Mouse (Mus musculus) CH12.LX (cell line): ENCODE measurements around the gene Zfp688. TPM values are rescaled to one million over a fixed set of nuclear protein-coding genes. Genes with fewer than 3 reads are reported as not detected.

ENCODE experiments used
- DNase-seq: peaks from one replicate; pipeline ENCODE4 v3.0.0-alpha.2; 2013; ENCODE audit errors: extremely low read depth
- H3K27ac ChIP-seq: 2 replicates; pipeline ENCODE4 v1.5.1; 2012; ENCODE audit warnings: low read depth, mild to moderate bottlenecking, control low read depth, moderate library complexity; ENCODE audit not compliant: insufficient read depth
- H3K27me3 ChIP-seq: replicated peaks from 2 replicates; pipeline ENCODE3; 2012; ENCODE audit warnings: inconsistent platforms
- H3K36me3 ChIP-seq, 2 experiments: replicated peaks in 1 of 2; 2 replicates each; pipeline versions ENCODE3 to v1.6.1; 2012; ENCODE audit warnings: inconsistent platforms in 1 of 2, low read length in 1 of 2, mild to moderate bottlenecking in 1 of 2, mixed read lengths in 1 of 2, moderate library complexity in 1 of 2; ENCODE audit not compliant: control insufficient read depth in 1 of 2, insufficient read depth in 1 of 2
- H3K4me1 ChIP-seq, 2 experiments: 2 replicates each; pipeline ENCODE4 v1.6.1; 2012; ENCODE audit warnings: inconsistent platforms in 1 of 2, moderate library complexity in 1 of 2; ENCODE audit not compliant: insufficient read depth in 2 of 2, control insufficient read depth in 1 of 2
- H3K4me2 ChIP-seq: 2 replicates; pipeline ENCODE4 v1.6.1; 2012; ENCODE audit warnings: low read depth, mild to moderate bottlenecking, control low read depth; ENCODE audit not compliant: poor library complexity, insufficient read depth, severe bottlenecking
- H3K4me3 ChIP-seq, 3 experiments: fragments of 150-350 bp in 1 of 3; sonication (generic) in 1 of 3; replicated peaks in 1 of 3; 2 replicates each; pipeline versions ENCODE3 to v1.5.1; 2011 to 2012; ENCODE audit warnings: low read depth in 2 of 3, low read length in 2 of 3, mild to moderate bottlenecking in 2 of 3, moderate library complexity in 2 of 3, control low read depth in 1 of 3, improper control_type of control experiment in 1 of 3, inconsistent platforms in 1 of 3, mixed read lengths in 1 of 3; ENCODE audit not compliant: poor library complexity in 1 of 3
- H3K79me2 ChIP-seq: replicated peaks from 2 replicates; pipeline ENCODE4 v1.6.1; 2012; ENCODE audit warnings: mild to moderate bottlenecking, moderate library complexity; ENCODE audit not compliant: control insufficient read depth, poor library complexity, insufficient read depth, severe bottlenecking; ENCODE audit errors: extremely low read depth
- H3K9ac ChIP-seq: 2 replicates; pipeline ENCODE4 v1.6.1; 2012; ENCODE audit warnings: low read depth, mild to moderate bottlenecking, control low read depth, moderate library complexity; ENCODE audit not compliant: insufficient read depth
- H3K9me3 ChIP-seq: replicated peaks from 2 replicates; pipeline ENCODE3; 2012; ENCODE audit warnings: low read length, inconsistent platforms, mixed read lengths
- BHLHE40 ChIP-seq: IDR thresholded peaks from 2 replicates; pipeline ENCODE4 v1.6.1; 2011; ENCODE audit warnings: mild to moderate bottlenecking, low read depth, low read length, improper control_type of control experiment
- CHD1 ChIP-seq: IDR thresholded peaks from 2 replicates; pipeline ENCODE4 v1.6.1; 2012; ENCODE audit warnings: low read depth, low read length, improper control_type of control experiment, inconsistent platforms
- CHD2 ChIP-seq: IDR thresholded peaks from 2 replicates; pipeline ENCODE4 v1.6.1; 2011; ENCODE audit warnings: low read length, improper control_type of control experiment
- CTCF ChIP-seq, 2 experiments: IDR thresholded peaks in 1 of 2; conservative IDR thresholded peaks in 1 of 2; 2 replicates each; pipeline ENCODE4 v1.5.1; 2011 to 2012; ENCODE audit warnings: low read depth in 2 of 2, low read length in 2 of 2, improper control_type of control experiment in 1 of 2, inconsistent platforms in 1 of 2, mild to moderate bottlenecking in 1 of 2, moderate library complexity in 1 of 2
- ELF1 ChIP-seq: IDR thresholded peaks from 2 replicates; pipeline ENCODE4 v1.6.1; 2014; ENCODE audit warnings: low read depth, mild to moderate bottlenecking, inconsistent platforms, low read length, improper control_type of control experiment
- EP300 ChIP-seq: IDR thresholded peaks from 2 replicates; pipeline ENCODE4 v1.6.1; 2011; ENCODE audit warnings: low read length, improper control_type of control experiment
- ETS1 ChIP-seq: conservative IDR thresholded peaks from 2 replicates; pipeline ENCODE4 v1.6.1; 2012; ENCODE audit warnings: low read depth, mild to moderate bottlenecking, inconsistent platforms, low read length, improper control_type of control experiment, moderate library complexity
- HCFC1 ChIP-seq: IDR thresholded peaks from 2 replicates; pipeline ENCODE4 v1.6.1; 2012; ENCODE audit warnings: low read depth, mild to moderate bottlenecking, inconsistent platforms, low read length, improper control_type of control experiment
- IRF4 ChIP-seq: IDR thresholded peaks from 2 replicates; pipeline ENCODE4 v1.6.1; 2014; ENCODE audit warnings: low read depth, mild to moderate bottlenecking, inconsistent platforms, low read length, improper control_type of control experiment
- KAT2A ChIP-seq: IDR thresholded peaks from 2 replicates; pipeline ENCODE4 v1.6.1; 2012; ENCODE audit warnings: low read length, improper control_type of control experiment, inconsistent platforms; ENCODE audit not compliant: insufficient replicate concordance
- MAZ ChIP-seq: IDR thresholded peaks from 2 replicates; pipeline ENCODE4 v1.6.1; 2012; ENCODE audit warnings: low read depth, mild to moderate bottlenecking, inconsistent platforms, low read length, improper control_type of control experiment, moderate library complexity
- MEF2A ChIP-seq: IDR thresholded peaks from 2 replicates; pipeline ENCODE4 v1.6.1; 2014; ENCODE audit warnings: low read depth, mild to moderate bottlenecking, inconsistent platforms, low read length, improper control_type of control experiment, borderline replicate concordance
- MYC ChIP-seq: IDR thresholded peaks from 2 replicates; pipeline ENCODE4 v1.6.1; 2011; ENCODE audit warnings: low read depth, mild to moderate bottlenecking, improper control_type of control experiment, low read length
- NELFE ChIP-seq: IDR thresholded peaks from 2 replicates; pipeline ENCODE4 v1.6.1; 2011; ENCODE audit warnings: low read depth, low read length, improper control_type of control experiment
- NRF1 ChIP-seq: IDR thresholded peaks from 2 replicates; pipeline ENCODE4 v1.6.1; 2014; ENCODE audit warnings: low read depth, mild to moderate bottlenecking, inconsistent platforms, low read length, improper control_type of control experiment, moderate library complexity
- POLR2A ChIP-seq: IDR thresholded peaks from 2 replicates; pipeline ENCODE4 v1.6.1; 2011; ENCODE audit warnings: low read depth, mild to moderate bottlenecking, improper control_type of control experiment, low read length
- RCOR1 ChIP-seq: conservative IDR thresholded peaks from 2 replicates; pipeline ENCODE4 v1.6.1; 2012; ENCODE audit warnings: low read depth, mild to moderate bottlenecking, inconsistent platforms, low read length, improper control_type of control experiment
- SIN3A ChIP-seq: IDR thresholded peaks from 2 replicates; pipeline ENCODE4 v1.6.1; 2012; ENCODE audit warnings: low read length, improper control_type of control experiment, inconsistent platforms
- TBP ChIP-seq: conservative IDR thresholded peaks from 2 replicates; pipeline ENCODE4 v1.6.1; 2011; ENCODE audit warnings: low read depth, low read length, improper control_type of control experiment
- UBTF ChIP-seq: IDR thresholded peaks from 2 replicates; pipeline ENCODE4 v1.6.1; 2012; ENCODE audit warnings: low read depth, mild to moderate bottlenecking, inconsistent platforms, low read length, improper control_type of control experiment, moderate library complexity
- USF1 ChIP-seq: IDR thresholded peaks from 2 replicates; pipeline ENCODE4 v1.6.1; 2014; ENCODE audit warnings: low read depth, mild to moderate bottlenecking, inconsistent platforms, low read length, improper control_type of control experiment
- USF2 ChIP-seq: conservative IDR thresholded peaks from 2 replicates; pipeline ENCODE4 v1.6.1; 2011; ENCODE audit warnings: low read depth, low read length, improper control_type of control experiment
- ZC3H11A ChIP-seq: IDR thresholded peaks from 2 replicates; pipeline ENCODE4 v1.6.1; 2012; ENCODE audit warnings: low read depth, mild to moderate bottlenecking, inconsistent platforms, low read length, improper control_type of control experiment
- ZMIZ1 ChIP-seq: IDR thresholded peaks from 2 replicates; pipeline ENCODE4 v1.6.1; 2012; ENCODE audit warnings: low read depth, mild to moderate bottlenecking, inconsistent platforms, low read length, improper control_type of control experiment
- dilution Hi-C: fragments of 300-500 bp; cut with MboI; formaldehyde crosslinking; loops from 2 replicates; pipeline ENCODE4 v1.14.3; 2020; ENCODE audit warnings: low sequenced_read_pairs; ENCODE audit not compliant: extremely low pct_unique_long_range_greater_than_20kb, extremely low pct_ligation_motif_present
- in situ Hi-C: fragments of 300-500 bp; cut with MboI; formaldehyde crosslinking; loops from 3 replicates; pipeline ENCODE4 v1.14.3; 2019; ENCODE audit warnings: low sequenced_read_pairs, low pct_ligation_motif_present, low pct_unique_long_range_greater_than_20kb, mixed read lengths
- polyA plus RNA-seq: library from polyadenylated mRNA; unstranded; fragments of >175 nt; gene quantifications from 2 replicates; pipeline ENCODE4 v1.2.1, GENCODE M21; 2012; ENCODE audit warnings: low read depth; ENCODE audit not compliant: insufficient read length
- total RNA-seq, 2 experiments: library from RNA; depleted of rRNA; stranded (reverse); fragments of 300-350 nt in 1 of 2; fragments of >200 nt in 1 of 2; gene quantifications; 2 replicates each; pipeline ENCODE4 v1.2.3; 2012 to 2014

The Zfp688 gene
- total and polyA plus RNA-seq, 3 experiments = 12.4 to 21.3 (median 18.7) TPM

DNA sequence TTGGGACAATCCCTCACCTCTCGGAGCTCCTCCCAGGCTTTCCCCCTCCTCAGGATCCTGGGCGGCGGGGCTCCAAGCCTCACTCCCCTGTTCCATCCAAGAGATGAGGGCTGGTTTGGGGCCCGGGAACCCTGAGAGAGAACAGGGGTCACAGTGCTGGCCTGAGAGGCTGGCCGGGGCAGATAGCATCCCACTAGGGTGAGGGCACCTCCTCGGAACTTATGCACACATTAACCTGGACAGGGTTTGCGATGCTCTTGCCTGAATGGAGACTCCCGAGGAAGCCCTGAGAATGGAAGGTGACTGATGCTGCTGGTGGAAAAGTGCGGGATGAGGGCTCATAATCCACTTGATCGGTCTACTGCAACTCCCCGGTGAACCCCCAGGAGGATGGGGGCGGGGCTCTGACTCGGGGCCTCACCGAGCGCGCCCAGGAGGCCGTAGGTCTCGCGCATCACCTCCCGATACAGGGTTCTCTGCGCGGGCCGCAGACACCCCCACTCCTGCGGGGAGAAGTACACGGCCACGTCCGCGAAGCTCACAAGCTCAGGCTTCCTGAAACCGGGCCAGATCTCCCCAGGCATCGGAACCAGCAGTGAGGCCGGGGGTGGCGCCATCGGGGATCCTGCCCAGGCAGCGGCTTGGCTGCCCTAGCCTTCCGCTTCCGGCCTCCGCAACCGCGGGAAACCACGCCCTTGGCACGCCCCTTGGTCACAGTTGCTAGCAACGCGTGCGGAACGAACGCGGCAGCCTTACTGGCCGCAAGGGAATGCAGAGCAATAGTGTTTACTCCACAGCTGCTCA is at the start of gene Zfp688 (continued):
- no peak for TF ChIP-seq KAT2A

GRCm38 (mm10) chr7:127471646-127472010 is 49.8 kb upstream of the Zfp688 start:
- dilution Hi-C loops = no loop called here
- in situ Hi-C loops = no loop called here
- no peak for DNase-seq

DNA sequence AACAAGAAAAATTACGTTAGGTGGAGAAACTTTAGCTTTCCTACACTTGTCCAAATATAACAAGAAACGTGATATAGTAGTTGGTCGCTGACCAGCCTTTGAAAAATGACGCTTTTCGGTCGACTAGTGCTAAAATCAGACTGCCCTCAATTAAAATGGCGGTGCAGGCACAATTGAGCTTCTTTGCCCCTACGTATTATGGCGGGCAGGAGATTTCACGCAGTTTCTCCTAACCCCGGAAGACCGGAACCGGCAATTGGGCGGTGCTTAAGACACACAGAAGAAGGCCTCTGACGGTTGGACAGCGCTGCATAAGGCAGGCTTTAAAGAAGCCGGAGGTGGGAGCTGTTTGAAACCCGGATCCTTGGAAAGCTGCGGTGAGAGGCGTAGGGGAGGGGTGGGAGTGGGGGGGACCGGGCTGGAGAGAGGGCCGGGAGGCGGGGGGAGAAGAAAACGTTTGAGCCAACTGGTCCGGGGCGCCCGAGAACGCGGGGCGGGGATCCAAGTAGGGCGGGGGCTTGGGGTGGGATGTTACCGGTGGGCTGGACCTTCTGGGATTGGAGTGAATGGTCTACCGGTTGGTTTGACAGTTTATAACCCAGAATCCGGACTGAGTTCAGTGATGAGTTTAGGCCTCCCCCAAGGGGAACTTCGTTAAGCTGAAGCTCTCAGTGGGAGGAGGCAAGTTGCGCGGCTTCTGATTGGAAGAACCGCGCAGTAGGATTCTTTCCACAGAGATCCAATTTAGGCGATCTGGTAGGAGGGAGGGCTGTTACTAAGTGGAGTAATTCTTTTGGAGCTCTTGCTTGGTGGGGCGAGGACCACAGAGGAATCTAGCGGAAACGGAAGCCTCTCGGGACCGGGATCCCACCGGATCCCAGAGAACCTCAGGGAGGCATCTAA is 49.1 kb upstream of the Zfp688 start:
- H3K4me3 ChIP-seq = peak overlapping the region; percentile 64 to 82 (median 77)
- no peaks in the 10 kb centered on the region for H3K27me3 ChIP-seq
- peaks cover 5% of the 10 kb centered on the region; the same call in 1 of the 2 replicates for H3K79me2 ChIP-seq
- peak overlapping the region; percentile 94 for H3K9ac ChIP-seq
- H3K9me3 ChIP-seq = peaks cover 16% of the 10 kb centered on the region
- DNase-seq = peak; percentile 98
- H3K4me2 ChIP-seq = peak overlapping the region; percentile 85; the same call in 1 of the 2 replicates
- in situ Hi-C loops (no loop called here), dilution Hi-C loops (no loop called here)
- peaks cover 35 to 55% of the 10 kb centered on the region in 2 experiments for H3K36me3 ChIP-seq
- H3K27ac ChIP-seq = peak overlapping the region; percentile 68
- H3K4me1 ChIP-seq = peaks cover 3 to 20% of the 10 kb centered on the region in 2 experiments; a peak in 2 of 4 replicates
- TF ChIP-seq HCFC1 (peak; percentile 90), CHD1 (0 out of 2 replicates have a peak, but pooled peaks have one; percentile 18), IRF4 (no peak; the same call in 1 of the 2 replicates), NELFE (peak; percentile 70; the same call in 1 of the 2 replicates), EP300 (peak; percentile 7; the same call in 1 of the 2 replicates), KAT2A (peak; percentile 76; the same call in 1 of the 2 replicates), UBTF (0 out of 2 replicates have a peak, but pooled peaks have one; percentile 6), MAZ (peak; percentile 72), SIN3A (peak; percentile 81), ZMIZ1 (peak; percentile 69), ETS1 (peak; percentile 3; the same call in 1 of the 2 replicates), CHD2 (peak; percentile 70), RCOR1 (peak; percentile 91), MEF2A (peak; percentile 57; the same call in 1 of the 2 replicates), MYC (no peak; the same call in 1 of the 2 replicates), POLR2A (peak; percentile 73), CTCF (conservative IDR thresholded peaks at IDR 0.05 in 1 of 2, IDR thresholded peaks at IDR 0.05 in 1 of 2; ENCODE audit: low read depth in 2 of 2, low read length in 2 of 2) (no peak), ELF1 (peak; percentile 95), USF1 (no peak), BHLHE40 (0 out of 2 replicates have a peak, but pooled peaks have one; percentile 10), TBP (peak; percentile 76), NRF1 (peak; percentile 84), ZC3H11A (no peak)

More at GRCm38 (mm10) chr7:127471646-127472010, 49.8 kb upstream of the Zfp688 start:
- H3K79me2 ChIP-seq = peaks cover 5% of the 10 kb centered on the region; the same call in 1 of the 2 replicates
- peak overlapping the region; percentile 78; the same call in 1 of the 2 replicates for H3K4me2 ChIP-seq
- peak overlapping the region; percentile 68 for H3K27ac ChIP-seq
- peak overlapping the region; percentile 94 for H3K9ac ChIP-seq
- peaks cover 36 to 58% of the 10 kb centered on the region in 2 experiments for H3K36me3 ChIP-seq
- no peaks in the 10 kb centered on the region for H3K27me3 ChIP-seq
- TF ChIP-seq ETS1 = 0 out of 2 replicates have a peak, but pooled peaks have one; percentile 4
- no peak for TF ChIP-seq NRF1
- TF ChIP-seq CTCF (conservative IDR thresholded peaks at IDR 0.05 in 1 of 2, IDR thresholded peaks at IDR 0.05 in 1 of 2; ENCODE audit: low read depth in 2 of 2, low read length in 2 of 2) = peak in 1 of 2 experiments; percentile 50; a peak in 2 of 4 replicates
- no peak for TF ChIP-seq USF2
- H3K4me3 ChIP-seq = peak overlapping the region; percentile 64 to 82 (median 77)
- peaks cover 3 to 24% of the 10 kb centered on the region in 2 experiments; a peak in 2 of 4 replicates for H3K4me1 ChIP-seq
- H3K9me3 ChIP-seq = peaks cover 16% of the 10 kb centered on the region
